Mouse (Mus musculus): ENCODE results near the gene Cacul1. TPM values are rescaled to one million over a fixed set of nuclear protein-coding genes. Genes with fewer than 3 reads are reported as not detected.

Cacul1 gene
- 10 to 100 TPM; 39.6 to 44.0 TPM for total RNA-seq (2023)

GRCm38 (mm10) chr19:60580582-60581339 is at the start of gene Cacul1:
TSS of gene Cacul1 (minus strand) at chr19:60581025.

Other genes with a start within 250 kb of the Cacul1 start
- gene Prlhr, start 112.7 kb downstream of the Cacul1 start, total RNA-seq (2023), result not detected
- gene Nanos1, start 175.0 kb upstream of the Cacul1 start, total RNA-seq (2023), result 1 to 10 TPM; 2.4 to 3.1 TPM
- gene Eif3a, start 209.6 kb upstream of the Cacul1 start, total RNA-seq (2023), result 10 to 100 TPM; 93.4 to 97.1 TPM
- 10 to 100 TPM; 22.1 to 30.1 TPM for gene Fam45a, start 230.6 kb upstream of the Cacul1 start, total RNA-seq (2023)

Data from neutrophil, adult 59 days (primary cell).